Mouse (Mus musculus) olfactory bulb, adult 2 months (tissue): ENCODE data around the gene Myo9b.

Source experiments
- CTCF ChIP-seq: fragments of 200-500 bp; IDR thresholded peaks from 2 replicates; pipeline ENCODE4 v1.5.1; 2012; ENCODE audit warnings: low read depth, mild to moderate bottlenecking, low read length, moderate library complexity; ENCODE audit not compliant: insufficient read depth
- POLR2A ChIP-seq: fragments of 200-500 bp; IDR thresholded peaks from 2 replicates; pipeline ENCODE4 v1.6.1; 2012; ENCODE audit warnings: mild to moderate bottlenecking, low read depth, low read length, moderate library complexity; ENCODE audit not compliant: insufficient read depth

GRCm38 (mm10) chr8:71391696-71392095 lies 119.2 kb downstream of the Myo9b start:
- no peak for TF ChIP-seq CTCF
- no peak for TF ChIP-seq POLR2A
